Mouse (Mus musculus) adrenal gland, postnatal 14 days (tissue): ENCODE data around the gene Wdr44. TPM values are rescaled to one million over a fixed set of nuclear protein-coding genes. Genes with fewer than 3 reads are reported as not detected.
"Not testable (repeated sequence)": the region's sequence is repeated elsewhere in the genome, so short reads cannot be mapped to it uniquely, and the experiment has no call there.

Experiments used
- DNase-seq: peaks from one replicate; pipeline ENCODE4 v3.0.0; 2021; ENCODE audit warnings: mixed read lengths
- long read RNA-seq, 2 experiments: library from polyadenylated mRNA; stranded (forward); transcript quantifications; one replicate each; pipeline ENCODE4 v2.0.0; 2021
- total RNA-seq: library from RNA; stranded (reverse); gene quantifications from 2 replicates; pipeline ENCODE4 v1.2.3, GENCODE M21; 2021

Gene Wdr44
- total RNA-seq, result 9.8 and 10.6 TPM in 2 replicates
- long read RNA-seq, experiment 1, full-length matches to known transcripts, result 5 of 11 reads
- long read RNA-seq, experiment 1, partial matches to known transcripts, result 1 of 11 reads
- long read RNA-seq, experiment 1, other reads (novel, unspliced or antisense), result 5 of 11 reads
- long read RNA-seq, experiment 2, full-length matches to known transcripts, result 2 of 6 reads
- long read RNA-seq, experiment 2, partial matches to known transcripts, result 2 of 6 reads
- long read RNA-seq, experiment 2, other reads (novel, unspliced or antisense), result 2 of 6 reads

DNA sequence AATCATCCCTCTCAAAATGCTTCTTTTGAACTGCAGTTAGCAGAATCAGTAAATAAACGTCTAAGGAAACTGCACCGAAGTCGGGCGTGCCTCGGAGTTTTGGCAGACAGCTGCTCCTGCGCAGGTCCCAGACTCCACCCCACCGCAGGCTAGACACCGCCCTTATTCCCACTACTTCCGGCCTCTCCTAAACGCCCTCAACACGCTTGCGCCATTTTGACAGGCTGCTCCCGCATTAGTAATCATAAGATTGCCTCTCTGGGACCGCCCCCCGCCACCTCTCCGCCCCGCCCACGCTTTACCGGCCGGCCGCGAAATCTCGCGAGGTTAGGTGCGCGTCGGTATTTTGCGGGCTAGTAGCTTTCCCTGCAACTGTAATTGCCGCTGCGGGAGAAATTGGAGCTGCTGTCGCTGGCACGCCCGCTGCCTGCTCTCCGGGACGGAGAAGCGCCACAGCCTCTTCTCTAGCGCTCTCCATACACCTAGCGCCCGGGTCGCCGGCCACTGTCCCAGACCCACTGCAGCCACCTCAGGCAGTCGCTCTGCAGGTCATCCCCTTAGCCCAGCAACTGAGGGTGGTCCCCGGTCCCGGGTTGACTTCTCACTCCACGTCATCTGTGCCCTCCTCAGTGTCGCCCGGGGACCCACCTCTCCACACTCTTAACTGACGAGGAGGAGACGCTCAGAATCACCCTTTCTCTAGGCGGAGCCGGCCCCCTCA is at the start of gene Wdr44:
TSS of gene Wdr44 (plus strand) at position 330 of the 721 bp plus-strand sequence.
- peak; percentile 95 for DNase-seq

DNA sequence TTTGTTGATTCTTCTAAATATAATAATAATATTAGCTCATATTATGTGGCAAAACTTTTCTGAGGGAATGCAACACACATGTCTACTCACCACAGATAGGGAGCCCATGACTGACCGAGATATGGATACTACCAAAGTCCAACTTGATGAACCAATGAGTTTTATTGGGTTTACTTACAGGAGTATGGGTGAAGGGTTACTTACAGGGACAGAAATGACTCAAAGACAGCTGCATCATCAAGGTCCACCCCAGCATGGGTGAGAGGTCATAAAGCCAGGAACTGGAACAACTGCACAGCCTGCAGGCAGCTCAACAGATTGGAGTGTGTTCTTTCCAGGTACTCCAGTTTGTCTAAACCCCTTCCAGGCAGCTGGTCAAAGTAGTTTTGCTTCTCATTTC is 44.5 kb upstream of the Wdr44 start:
- DNase-seq, result no peak

DNA sequence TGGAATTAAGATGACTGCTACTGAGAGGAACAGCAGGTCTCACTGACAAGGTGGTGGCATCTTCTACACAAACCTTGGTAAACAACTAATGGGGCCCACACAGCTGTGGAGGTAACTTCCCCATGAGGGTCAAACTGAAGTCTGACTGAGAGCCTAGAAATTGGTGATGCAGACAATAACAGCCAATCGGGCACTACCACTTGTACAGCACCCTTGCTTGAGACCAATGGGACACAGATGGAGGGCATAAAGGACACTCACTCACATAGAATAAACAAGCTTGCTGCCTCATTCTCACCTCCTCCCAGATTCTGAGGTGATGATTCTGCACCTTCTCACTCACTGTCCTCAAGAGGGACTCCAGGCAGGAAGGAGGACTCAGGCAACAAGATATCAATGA is 30.6 kb upstream of the Wdr44 start:
- no peak for DNase-seq

DNA sequence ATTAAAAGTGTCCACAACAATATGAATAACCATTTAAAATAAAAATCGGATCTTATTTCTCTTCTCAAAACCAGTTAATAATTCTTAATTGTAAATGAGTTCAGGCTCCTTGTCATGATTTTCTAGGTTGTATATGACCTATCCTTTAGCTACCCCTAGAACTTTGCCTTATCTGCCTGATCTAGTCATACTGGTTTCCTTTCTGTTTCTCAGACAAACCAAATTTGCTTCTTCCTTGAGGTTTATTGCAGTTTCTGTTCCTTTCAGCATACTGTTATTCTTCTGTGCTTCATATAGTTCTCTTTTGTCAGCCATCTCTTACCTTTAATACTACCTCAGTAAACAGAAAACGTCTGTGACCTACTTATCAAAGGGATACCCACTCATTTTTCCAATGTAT is 19.7 kb upstream of the Wdr44 start:
- DNase-seq, result no peak

DNA sequence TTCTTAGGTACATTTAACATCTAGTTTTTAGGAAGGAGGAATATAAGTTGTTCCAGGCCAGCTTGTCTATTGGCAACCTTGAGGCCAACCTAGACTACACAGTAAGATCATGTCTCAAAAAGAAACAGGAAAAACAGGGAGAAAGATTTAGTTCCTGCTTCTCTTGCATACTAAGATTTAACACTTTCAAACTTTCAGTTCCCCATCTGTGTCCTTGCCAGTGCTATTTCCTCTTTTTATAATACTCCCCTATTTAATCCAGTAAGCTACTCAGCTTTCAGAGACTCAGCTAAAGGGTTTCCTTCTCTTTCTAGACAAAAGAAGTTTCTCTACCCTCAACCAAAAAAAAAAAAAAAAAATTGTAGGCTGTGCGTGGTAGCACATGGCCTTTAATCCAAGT is 17.4 kb upstream of the Wdr44 start:
- no peak for DNase-seq

DNA sequence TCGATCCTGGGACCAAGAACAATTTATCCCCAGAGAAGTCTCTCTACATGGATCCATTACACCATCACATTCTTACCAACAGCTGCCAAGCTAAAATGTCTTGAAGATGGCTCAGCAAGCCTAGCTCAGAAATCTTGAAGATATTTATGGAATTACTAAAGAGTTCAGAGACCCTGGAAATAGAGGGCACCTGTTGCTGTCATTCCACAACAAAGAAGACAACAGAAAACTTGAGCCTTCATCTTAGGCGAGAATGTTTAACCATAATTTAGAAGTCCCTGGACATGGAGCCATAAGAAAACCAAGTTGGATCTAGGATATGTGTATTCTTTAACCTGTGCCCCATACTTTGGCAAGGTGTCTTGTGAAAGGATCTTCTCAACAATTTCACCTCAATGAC is 16.3 kb upstream of the Wdr44 start:
- no peak for DNase-seq

DNA sequence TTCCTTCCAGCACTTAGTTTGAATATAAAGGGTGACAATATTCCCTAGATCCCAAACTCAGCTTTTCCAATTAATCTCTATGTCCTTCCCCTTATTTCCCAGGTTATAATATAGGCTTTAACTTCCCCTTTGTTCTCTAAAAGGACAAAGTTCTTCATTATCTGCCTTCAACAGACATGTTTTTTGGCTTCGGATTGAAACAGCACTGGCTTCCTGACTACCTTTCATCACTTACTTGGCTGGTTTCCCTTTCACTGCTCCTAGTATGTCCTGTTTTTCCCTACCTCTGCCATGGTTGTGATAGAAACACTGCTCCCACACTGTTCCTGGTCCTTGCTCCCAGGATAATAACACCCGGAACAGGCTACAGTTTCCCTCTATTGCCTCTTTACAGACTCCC is 15.3 kb upstream of the Wdr44 start:
- no peak for DNase-seq

DNA sequence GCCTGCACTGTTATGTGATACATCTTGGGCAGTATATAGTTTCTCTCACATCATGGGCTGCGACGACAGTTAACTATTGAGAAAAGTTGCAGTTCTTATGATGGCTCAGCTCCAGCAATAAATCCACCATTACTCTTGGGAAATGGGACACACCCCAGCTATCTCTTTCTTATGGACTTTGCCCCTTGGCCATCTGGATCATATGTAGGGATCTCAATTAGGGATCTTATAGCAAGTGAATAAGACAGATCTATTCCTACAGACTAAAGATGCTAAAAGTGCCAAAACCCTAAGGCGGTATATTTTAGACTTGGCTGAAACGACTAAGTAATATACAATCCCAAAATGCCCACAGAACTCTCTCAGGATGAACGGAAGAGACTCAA is 522 bp upstream of the Wdr44 start:
- no peak for DNase-seq

DNA sequence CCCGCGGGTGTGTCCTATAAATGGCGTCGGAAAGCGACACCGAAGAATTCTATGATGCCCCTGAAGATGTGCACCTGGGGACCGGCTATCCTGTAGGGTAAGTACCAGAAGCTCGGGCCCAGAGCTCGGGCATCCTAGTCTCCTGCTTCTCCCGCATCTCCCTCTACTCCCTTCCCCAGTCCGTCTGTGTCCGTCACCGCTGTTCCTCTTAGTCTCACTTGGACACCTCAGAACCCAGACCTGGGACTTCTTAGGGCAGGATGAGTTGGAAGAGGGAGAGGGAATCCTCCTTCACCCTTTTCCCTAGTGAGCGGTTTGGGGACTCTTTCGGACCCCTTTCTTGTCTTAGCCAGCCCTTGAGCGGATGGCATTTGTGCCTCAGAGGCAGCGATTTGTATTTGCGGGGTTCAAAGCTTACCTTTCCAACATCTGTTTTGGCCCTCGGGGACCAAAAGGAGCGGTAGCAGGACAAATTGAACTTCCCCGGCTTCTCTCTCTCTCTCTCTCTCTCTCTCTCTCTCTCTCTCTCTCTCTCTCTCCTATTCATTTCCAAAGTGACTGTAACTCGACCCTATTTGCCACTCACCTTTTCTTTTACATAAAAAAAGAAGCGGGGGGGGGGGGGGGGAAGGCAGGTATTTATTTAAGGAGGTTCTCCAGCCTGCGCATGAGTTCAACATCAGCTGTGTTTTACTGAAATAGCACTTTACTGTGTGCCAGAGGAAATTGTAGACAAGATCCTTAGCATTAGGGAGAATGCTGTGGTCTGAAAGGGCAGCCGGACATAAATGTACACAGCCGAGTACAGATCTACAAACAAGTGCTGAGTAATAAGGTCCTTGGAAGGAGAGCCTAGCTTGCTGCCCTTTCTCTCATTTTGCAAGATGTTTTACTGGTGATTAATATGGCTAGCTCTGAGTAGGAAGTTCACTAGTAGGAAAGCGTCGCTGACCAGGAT is 871 bp downstream of the Wdr44 start:
- DNase-seq, result peak; percentile 23

DNA sequence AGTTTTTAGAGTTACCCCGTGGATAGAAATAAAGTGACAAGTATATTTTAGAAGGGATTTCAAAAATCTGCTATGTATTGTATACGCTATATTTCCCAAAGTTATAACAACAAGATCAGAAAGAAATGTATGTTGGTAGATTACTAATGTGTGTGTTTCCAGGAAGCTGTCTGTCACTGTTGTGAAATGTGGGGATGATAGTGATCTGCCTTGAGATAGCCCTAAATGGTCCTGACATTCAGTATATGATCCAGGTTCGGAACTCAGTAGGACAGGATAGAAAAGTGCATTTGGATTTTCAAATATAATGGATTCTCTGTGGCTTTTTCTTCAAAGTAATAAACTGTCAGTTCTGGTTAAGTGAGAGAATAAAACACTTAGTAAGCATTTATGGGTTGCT is 1.7 kb downstream of the Wdr44 start:
- no peak for DNase-seq

DNA sequence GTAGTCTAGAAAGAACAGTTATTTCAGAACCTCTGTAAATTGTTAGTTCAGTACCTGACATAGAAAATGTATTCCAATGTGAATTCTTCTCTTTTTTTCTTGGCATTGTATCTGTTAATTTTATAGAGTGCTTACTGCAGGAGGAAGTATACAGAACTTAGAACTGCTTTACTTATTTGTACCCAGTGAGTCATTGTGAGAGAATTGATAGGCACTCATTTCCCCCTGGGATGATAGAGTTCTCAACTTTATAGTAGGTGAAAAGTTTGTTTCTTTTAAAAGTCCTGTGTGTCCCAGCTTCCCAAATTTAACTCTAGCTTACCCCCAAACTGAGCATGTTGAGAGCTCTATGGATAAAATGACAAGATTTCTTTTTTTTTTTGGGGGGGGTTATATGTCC is 2.3 kb downstream of the Wdr44 start:
- no peak for DNase-seq

DNA sequence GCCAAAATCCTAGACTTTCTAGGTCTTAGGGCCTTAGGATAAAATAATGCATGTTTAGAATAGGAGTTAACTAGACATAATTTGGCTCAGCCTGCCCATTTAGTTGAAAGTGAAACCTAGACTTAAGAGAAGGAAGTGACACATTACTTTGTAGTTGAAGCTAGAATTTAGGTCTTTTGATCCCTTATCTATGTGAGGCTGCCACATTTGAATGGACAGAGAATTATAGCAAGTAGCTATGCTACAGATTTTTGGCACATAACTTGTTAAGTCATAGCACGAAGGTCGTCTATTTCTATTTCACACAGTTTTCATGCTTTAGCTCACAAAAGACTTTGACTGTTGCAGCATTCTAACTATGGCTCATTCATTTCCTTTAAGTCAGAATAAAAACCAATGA is 4.5 kb downstream of the Wdr44 start:
- no peak for DNase-seq

DNA sequence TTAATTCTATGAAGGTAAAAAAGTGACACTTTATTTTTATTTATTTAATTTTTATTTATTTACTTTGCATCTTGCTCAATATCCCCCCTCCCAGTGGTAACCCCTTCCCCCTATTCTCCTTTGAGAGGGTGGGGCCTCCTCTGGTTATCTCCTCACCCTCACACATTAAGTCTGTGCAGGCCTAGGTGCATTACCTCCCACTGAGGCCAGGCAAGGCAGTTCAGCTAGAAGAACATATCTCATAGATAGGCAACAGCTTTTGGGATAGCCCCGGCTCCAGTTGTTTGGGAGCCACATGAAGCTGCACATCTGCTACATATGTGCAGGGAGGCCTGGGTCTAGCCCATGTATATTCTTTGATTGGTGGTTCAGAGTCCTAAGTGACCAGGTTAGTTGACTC is 6.2 kb downstream of the Wdr44 start:
- DNase-seq, result no peak

DNA sequence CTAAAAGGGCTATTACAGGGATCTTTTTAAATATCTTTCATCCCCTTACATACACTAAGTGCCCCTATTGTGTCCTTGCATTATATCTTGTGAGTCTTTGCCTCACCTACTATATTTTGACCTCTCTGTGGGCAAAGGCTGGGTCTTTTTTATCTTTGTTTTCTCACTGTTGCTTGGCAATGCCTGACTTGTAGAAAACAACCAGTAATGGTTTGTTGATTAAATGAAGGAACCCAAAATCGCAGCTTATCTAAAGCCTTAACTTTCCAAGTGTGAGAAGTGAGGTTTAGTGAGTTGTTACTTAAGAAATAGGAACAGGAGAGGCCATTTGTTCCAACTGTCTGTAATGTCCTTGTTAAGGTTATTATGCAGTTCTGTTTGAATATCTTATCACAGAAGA is 24.4 kb downstream of the Wdr44 start:
- no peak for DNase-seq

DNA sequence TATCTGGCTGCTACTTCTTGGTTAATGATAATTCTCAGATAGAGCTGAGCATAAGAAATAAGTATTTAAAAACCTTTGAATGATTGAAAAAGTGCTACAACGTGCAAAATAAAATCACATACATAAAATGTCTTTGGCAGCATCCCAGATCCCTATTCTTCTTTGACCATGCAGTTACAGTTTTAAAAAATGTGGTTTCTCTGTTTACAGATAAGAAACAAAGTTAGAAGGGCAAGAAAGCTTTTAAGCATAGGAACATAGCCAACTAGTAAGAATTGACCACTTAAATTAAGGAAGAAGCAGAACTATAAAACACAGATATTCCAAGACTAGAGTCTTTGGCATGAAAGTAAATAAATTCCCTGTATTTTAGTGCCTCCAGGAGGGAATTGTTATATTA is 34.6 kb downstream of the Wdr44 start:
- DNase-seq, result no peak

DNA sequence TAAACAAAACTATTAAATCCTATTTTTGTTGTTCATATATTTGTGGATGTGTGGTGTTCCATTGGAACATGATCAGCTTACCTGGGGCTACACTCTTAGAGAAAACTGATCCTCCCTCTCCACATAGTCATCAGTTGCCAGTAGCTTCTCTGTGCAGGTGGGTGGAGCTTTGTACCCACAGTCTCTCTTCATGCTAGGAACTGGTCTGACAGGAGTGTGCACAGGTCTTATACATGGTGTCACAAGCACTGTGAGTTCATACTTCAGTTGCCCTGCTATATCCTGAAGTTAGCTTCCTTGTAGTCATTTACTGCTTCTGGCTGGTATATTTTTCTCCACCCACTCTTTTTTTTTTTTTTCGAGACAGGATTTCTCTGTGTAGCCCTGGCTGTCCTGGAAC is 61.8 kb downstream of the Wdr44 start:
- DNase-seq, result no peak

DNA sequence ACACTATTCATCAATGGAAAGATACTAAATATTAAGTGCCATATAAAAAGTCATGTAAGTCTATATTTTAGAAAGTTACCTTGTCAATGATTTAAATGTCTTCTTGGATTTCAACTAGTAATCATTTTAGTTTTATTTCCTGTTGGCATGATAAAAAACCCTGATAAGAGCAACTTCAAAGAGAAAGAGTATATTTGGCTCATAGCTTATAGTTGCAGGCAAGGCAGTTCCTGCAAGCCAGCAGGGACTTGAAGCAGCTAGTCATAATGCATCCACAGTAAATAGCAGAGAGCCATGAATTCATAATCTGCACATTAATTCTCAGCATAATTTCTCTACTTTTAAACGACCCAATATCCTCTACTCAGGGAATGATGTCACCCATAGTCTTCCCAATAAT is 75.0 kb downstream of the Wdr44 start:
- DNase-seq, result no peak

DNA sequence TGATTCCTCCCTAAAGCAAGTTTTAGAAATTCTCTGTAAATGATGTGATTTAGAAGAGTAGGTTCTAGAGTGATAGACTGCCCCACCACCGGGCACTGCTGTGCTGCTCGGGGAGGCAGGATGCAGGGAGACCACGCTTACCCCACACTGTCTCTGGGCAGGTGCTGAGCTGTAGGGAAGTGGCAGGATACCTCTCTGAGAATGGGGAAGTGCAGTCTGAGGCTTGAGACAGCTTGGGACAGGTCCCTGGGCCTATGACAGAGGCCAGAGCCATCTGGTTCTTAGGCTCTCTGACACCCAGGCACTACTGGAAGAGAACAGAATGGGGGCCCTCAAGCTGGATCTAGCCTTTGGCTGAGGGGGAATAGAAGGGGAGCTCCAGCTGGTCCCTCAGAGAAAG is 114.3 kb downstream of the Wdr44 start:
- DNase-seq, result no peak

DNA sequence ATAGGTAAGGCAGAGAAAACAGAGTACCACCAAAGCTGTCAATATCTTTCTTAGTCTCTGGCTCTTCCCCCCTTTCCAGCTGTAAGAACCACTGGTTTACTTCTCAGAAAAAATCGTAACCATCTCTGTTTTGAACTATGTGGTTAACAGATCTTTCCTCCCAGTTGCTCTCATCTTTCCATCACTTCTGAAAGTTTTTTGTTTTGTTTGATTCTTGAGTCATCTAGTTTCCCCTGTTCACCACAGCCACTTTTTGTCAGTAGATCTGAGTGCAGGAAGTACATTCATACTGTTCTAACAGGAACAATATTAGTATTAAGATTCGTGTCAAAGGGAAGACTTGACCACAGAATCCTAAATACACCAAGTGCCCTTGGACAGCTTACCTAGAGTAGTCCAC is 117.5 kb downstream of the Wdr44 start:
- DNase-seq, result no peak

DNA sequence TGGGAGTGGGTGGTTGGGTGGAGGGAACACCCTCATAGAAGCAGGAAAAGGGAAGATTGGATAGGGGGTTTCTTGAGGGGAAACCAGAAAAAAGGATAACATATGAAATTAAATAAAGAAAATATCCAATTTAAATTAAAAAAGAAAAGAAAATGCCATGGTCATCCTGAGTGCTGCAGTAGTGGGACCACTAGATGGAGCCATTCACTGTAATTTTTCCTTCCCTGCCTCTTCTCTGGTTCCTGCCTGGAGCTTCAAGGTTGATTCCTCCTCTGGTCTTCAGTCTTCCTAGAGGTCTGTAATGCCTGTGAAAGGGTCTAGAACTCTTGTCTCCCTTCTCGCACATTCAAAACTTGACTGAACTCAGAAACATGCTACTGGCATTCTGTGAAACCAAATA is 120.4 kb downstream of the Wdr44 start:
- DNase-seq, result not testable (repeated sequence)

DNA sequence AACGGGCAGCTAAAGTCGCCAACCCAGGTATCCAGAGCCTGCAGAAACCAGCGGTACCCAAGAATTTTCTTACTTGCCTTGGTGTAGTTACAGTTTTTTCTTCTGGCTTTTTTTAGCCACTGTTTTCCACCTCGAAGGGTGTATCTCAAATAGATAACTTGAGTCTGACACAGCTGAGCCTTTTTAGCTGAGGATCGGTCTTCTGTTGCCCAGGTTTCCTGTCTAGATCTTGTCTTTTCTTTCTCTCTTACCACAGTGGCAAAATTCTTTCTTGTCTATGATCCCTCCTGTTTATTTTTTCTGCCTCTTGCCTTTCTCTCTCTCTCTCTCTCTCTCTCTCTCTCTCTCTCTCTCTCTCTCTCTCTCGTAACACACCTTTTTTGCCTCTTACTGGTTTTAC is 130.0 kb downstream of the Wdr44 start:
- not testable (repeated sequence) for DNase-seq

DNA sequence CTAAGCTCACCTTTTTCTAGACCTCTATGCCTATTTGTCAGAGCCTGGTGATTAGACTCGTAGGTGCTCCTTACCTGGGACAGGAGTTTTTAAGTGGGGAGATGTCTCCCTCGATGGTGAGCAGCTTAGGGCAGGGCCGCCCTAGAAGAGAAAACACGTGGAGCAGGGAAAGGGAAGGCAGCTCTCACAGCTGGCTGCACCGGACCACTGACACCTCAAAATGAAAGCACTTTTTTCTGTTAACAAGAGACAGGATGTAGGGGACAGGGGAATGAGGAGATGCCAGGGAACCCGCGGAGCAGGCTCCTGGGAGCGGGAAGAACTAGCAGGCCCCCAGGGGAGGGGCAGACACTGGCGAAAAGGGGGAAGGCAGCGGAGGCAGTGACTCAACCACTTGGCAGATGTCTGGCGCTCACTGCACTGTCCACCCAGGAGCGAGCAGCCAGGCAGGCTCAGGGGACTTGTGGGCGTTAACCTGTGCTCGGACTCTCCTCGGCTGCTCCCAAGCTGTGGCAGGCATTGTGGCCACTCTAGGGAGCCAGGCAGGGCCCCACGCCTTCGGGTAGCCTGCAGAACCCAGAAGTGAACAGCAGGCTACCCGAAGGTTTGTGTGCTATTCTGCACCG is 130.7 kb downstream of the Wdr44 start:
- peak; percentile 58 for DNase-seq

DNA sequence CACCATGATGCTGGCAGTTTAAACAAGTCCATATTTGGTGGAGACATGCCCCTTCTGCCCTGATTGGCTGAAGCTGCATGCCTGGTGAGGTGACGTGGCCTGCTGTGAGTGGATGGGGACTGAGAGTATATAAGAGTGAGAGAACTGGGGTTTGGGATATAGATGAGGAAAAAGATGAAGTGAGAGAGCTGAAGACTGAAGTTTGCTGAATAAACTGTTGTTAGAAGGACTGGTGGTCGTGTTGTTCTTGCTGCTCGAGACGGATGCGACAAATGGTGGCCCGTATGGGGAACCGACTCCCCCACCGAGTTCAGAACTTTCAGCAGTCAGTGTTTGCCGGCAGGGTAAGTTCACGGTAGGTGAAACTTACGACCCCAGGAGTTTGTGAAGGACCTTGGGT is 140.9 kb downstream of the Wdr44 start:
- not testable (repeated sequence) for DNase-seq
